Mouse (Mus musculus) thymus, adult 2 months (tissue): Measurements from ENCODE around the gene Disc1. TPM values are rescaled to one million over a fixed set of nuclear protein-coding genes. Genes with fewer than 3 reads are reported as not detected.

Experiments used
- DNase-seq: peaks from one replicate; pipeline ENCODE4 v3.0.0; 2021
- H3K27ac ChIP-seq: fragments of 200-500 bp; 2 replicates; pipeline ENCODE4 v1.5.1; 2012; ENCODE audit warnings: low read length, control low read depth; ENCODE audit not compliant: control insufficient read depth, insufficient read depth
- H3K27me3 ChIP-seq: fragments of 200-500 bp; 2 replicates; pipeline ENCODE4 v1.6.1; 2012; ENCODE audit warnings: mild to moderate bottlenecking, low read length, moderate library complexity, mixed read lengths; ENCODE audit not compliant: control insufficient read depth, insufficient read depth
- H3K36me3 ChIP-seq: fragments of 200-500 bp; 2 replicates; pipeline ENCODE4 v1.6.1; 2012; ENCODE audit warnings: mild to moderate bottlenecking, low read length, moderate library complexity; ENCODE audit not compliant: control insufficient read depth, insufficient read depth
- H3K4me1 ChIP-seq: fragments of 200-500 bp; replicated peaks from 2 replicates; pipeline ENCODE4 v1.6.1; 2012; ENCODE audit warnings: low read length; ENCODE audit not compliant: control insufficient read depth, insufficient read depth
- H3K4me3 ChIP-seq: fragments of 200-500 bp; 2 replicates; pipeline ENCODE4 v1.5.1; 2012; ENCODE audit warnings: mild to moderate bottlenecking, low read length, control low read depth, moderate library complexity; ENCODE audit not compliant: control insufficient read depth, insufficient read depth
- CTCF ChIP-seq: fragments of 200-500 bp; IDR thresholded peaks from 2 replicates; pipeline ENCODE4 v1.5.1; 2012; ENCODE audit warnings: mild to moderate bottlenecking, control low read depth, low read length, moderate library complexity, borderline replicate concordance; ENCODE audit not compliant: control insufficient read depth, poor library complexity, insufficient read depth; ENCODE audit errors: extremely low read depth
- POLR2A ChIP-seq: fragments of 200-500 bp; IDR thresholded peaks from 2 replicates; pipeline ENCODE4 v1.6.1; 2012; ENCODE audit warnings: mild to moderate bottlenecking, low read length, control low read depth, moderate library complexity; ENCODE audit not compliant: control insufficient read depth, poor library complexity, insufficient read depth; ENCODE audit errors: extremely low read depth
- WGBS: fragments of 180-500 bp; shearing (Covaris S2); methylation state at CpG from one replicate; pipeline ENCODE4 v1.1.7; 2018; 5-methylcytosine and 5-hydroxymethylcytosine counted together
- polyA plus RNA-seq: library from polyadenylated mRNA; depleted of rRNA; stranded (reverse); fragments of >200 nt; gene quantifications from 2 replicates; pipeline ENCODE4 v1.2.3, GENCODE M21; 2012

The Disc1 gene
- polyA plus RNA-seq, 1 experiment, result 0.74 TPM

DNA sequence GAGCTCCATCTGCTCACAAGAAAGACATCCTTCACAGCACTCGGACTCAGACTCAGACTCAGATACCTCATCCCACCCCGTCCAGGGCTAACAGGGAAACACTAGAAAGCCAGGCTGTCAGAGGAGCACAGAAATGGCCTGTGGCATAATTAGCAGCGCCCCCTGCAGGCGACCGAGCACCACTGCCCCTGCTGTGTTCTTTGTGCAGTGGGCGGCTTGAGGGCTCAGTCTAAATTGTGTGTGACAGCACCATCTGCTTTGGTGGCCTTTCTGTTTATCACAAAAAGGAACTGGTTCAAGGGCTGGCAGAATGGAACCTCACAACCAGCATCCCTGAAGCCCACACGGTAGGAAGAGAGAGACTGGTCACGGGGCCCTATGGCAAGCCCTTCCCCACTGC lies 19.3 kb upstream of the Disc1 start:
- TF ChIP-seq CTCF (peak; percentile 94), POLR2A (no peak)
- DNase-seq, result peak; percentile 64
- Histone ChIP-seq H3K4me3 (no peak overlapping the region), H3K27me3 (no peaks in the 10 kb centered on the region), H3K36me3 (peaks cover 14% of the 10 kb centered on the region), H3K27ac (no peak overlapping the region), H3K4me1 (no peaks in the 10 kb centered on the region)
- 50% methylated on average over 8 of the region's 8 CpGs for WGBS

DNA sequence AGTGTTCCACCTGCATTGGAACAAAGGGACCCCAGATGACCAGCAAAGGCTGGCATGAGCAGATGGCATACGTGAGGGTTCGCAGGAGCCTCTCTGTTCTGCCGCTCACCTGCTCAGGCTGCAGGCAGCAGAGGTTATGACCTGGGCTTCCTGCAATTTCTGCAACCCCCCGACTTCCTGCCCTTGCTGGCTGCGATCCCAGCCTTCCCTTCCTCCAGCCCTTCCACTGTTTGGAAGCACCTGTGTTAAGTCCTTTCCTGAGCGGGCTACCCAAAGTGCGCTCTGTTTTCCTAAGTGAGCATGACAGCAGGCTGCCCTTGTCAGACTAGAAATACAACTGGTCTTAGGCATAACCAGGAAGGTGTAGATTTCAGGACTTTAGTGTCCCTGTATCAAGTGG lies 16.9 kb upstream of the Disc1 start:
- TF ChIP-seq CTCF (no peak), POLR2A (no peak)
- Histone ChIP-seq H3K4me1 (no peaks in the 10 kb centered on the region), H3K4me3 (no peak overlapping the region), H3K27me3 (no peaks in the 10 kb centered on the region), H3K36me3 (peaks cover 3% of the 10 kb centered on the region), H3K27ac (no peak overlapping the region)
- DNase-seq, result no peak
- WGBS, result 88% methylated on average over 7 of the region's 7 CpGs

GRCm38 (mm10) chr8:125038731-125039130 lies 15.3 kb upstream of the Disc1 start:
- TF ChIP-seq POLR2A (no peak), CTCF (no peak)
- DNase-seq, result no peak
- H3K4me3 ChIP-seq, result no peak overlapping the region
- no peaks in the 10 kb centered on the region for H3K4me1 ChIP-seq
- H3K27ac ChIP-seq, result no peak overlapping the region
- no peaks in the 10 kb centered on the region; the same call in 1 of the 2 replicates for H3K36me3 ChIP-seq
- WGBS, result 98% methylated on average over 15 of the region's 15 CpGs
- no peaks in the 10 kb centered on the region for H3K27me3 ChIP-seq

DNA sequence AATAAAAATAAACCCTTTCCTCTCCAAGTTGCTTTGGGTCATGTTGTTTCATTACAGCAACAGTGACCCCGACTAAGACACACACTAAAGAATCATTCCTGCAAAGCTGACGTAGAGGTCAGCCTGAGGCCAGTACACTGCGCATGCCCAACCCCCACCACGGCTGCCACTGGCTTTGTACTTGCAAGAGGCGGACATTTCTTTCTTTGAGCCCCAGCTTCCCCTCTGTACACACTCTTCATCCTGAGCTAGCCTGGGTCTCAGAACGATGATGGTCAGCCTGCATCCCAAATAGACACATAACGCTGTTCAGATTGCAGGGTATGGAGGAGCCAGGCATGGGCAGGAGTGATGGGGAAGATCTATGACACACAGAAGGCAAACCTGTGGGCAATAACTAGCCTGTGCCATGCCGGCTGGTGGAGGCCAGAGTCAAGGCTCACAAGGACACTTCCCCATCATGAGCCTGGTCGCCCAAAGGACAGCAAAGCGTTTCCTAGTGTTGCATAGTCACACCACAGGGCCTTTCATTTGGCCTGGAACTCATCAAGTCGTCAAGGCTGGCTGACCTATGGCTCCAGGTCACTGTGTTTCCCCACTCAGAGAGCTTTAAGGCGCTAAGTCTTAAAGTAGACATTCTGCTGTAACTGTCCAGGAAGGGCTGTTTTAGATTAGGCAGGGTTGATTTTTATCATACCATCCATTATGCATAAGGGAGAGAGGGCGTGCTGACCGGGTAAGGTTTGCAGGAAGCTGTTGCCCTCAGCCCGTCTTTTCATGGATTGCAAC lies 13.2 kb upstream of the Disc1 start:
- H3K27me3 ChIP-seq, result no peaks in the 10 kb centered on the region
- no peak overlapping the region for H3K4me3 ChIP-seq
- no peak overlapping the region for H3K27ac ChIP-seq
- TF ChIP-seq POLR2A, result no peak
- TF ChIP-seq CTCF, result no peak
- peaks cover 3% of the 10 kb centered on the region for H3K4me1 ChIP-seq
- DNase-seq, result no peak
- 93% methylated on average over 15 of the region's 15 CpGs for WGBS
- H3K36me3 ChIP-seq, result no peaks in the 10 kb centered on the region; the same call in 1 of the 2 replicates

- Histone ChIP-seq H3K27me3 (no peaks in the 10 kb centered on the region), H3K27ac (no peak overlapping the region), H3K36me3 (no peaks in the 10 kb centered on the region; the same call in 1 of the 2 replicates), H3K4me1 (peaks cover 3% of the 10 kb centered on the region), H3K4me3 (no peak overlapping the region)
- TF ChIP-seq POLR2A (no peak), CTCF (no peak)
- WGBS, result 90% methylated on average over 2 of the region's 2 CpGs
- DNase-seq, result no peak
Observed at GRCm38 (mm10) chr8:125041496-125041895, 12.5 kb upstream of the Disc1 start.

GRCm38 (mm10) chr8:125043394-125043793 lies 10.6 kb upstream of the Disc1 start:
- no peak overlapping the region; the same call in 1 of the 2 replicates for H3K27ac ChIP-seq
- no peaks in the 10 kb centered on the region; the same call in 1 of the 2 replicates for H3K36me3 ChIP-seq
- peaks cover 3% of the 10 kb centered on the region for H3K4me1 ChIP-seq
- 96% methylated on average over 7 of the region's 7 CpGs for WGBS
- no peak for DNase-seq
- TF ChIP-seq CTCF (no peak), POLR2A (no peak)
- no peaks in the 10 kb centered on the region for H3K27me3 ChIP-seq
- no peak overlapping the region for H3K4me3 ChIP-seq
